Mouse (Mus musculus) G1E (cell line): ENCODE results near the gene Slc25a45. TPM values are rescaled to one million over a fixed set of nuclear protein-coding genes. Genes with fewer than 3 reads are reported as not detected.

Source experiments
- ATAC-seq: 2 replicates; pipeline ENCODE4 v1.8.0; 2016; ENCODE audit warnings: mild to moderate bottlenecking; ENCODE audit not compliant: insufficient number of reproducible peaks, poor library complexity, low FRiP score, severe bottlenecking; ENCODE audit errors: extremely low read depth
- DNase-seq: peaks from one replicate; pipeline ENCODE4 v3.0.0; 2012; ENCODE audit warnings: low spot score
- H3K27me3 ChIP-seq: 2 replicates; pipeline ENCODE4 v1.6.1; 2012; ENCODE audit warnings: mild to moderate bottlenecking, low read length, inconsistent platforms; ENCODE audit not compliant: insufficient read depth
- H3K36me3 ChIP-seq: replicated peaks from 2 replicates; pipeline ENCODE3; 2012; ENCODE audit warnings: mild to moderate bottlenecking, inconsistent platforms
- H3K4me1 ChIP-seq: 2 replicates; pipeline ENCODE4 v1.6.1; 2012; ENCODE audit warnings: low read depth, low read length, inconsistent platforms, mixed read lengths; ENCODE audit not compliant: insufficient read depth
- H3K4me3 ChIP-seq: 2 replicates; pipeline ENCODE4 v1.5.1; 2012; ENCODE audit warnings: low read depth, mild to moderate bottlenecking, inconsistent platforms, low read length, moderate library complexity, mixed read lengths
- H3K9me3 ChIP-seq: replicated peaks from 2 replicates; pipeline ENCODE4 v1.6.1; 2012; ENCODE audit warnings: inconsistent platforms
- CTCF ChIP-seq: IDR thresholded peaks from 2 replicates; pipeline ENCODE4 v1.5.1; 2012; ENCODE audit warnings: low read depth, low read length, inconsistent platforms, mixed read lengths
- GATA1 ChIP-seq: IDR thresholded peaks from 2 replicates; pipeline ENCODE4 v1.6.1; 2012; ENCODE audit warnings: borderline replicate concordance, low read length, inconsistent platforms, mixed read lengths
- GATA2 ChIP-seq: IDR thresholded peaks from 2 replicates; pipeline ENCODE4 v1.6.1; 2012; ENCODE audit warnings: low read depth, low read length, inconsistent platforms, borderline replicate concordance
- POLR2AphosphoS5 ChIP-seq: IDR thresholded peaks from 2 replicates; pipeline ENCODE4 v1.6.1; 2012; ENCODE audit warnings: low read depth, low read length, inconsistent platforms; ENCODE audit not compliant: insufficient replicate concordance
- TAL1 ChIP-seq: conservative IDR thresholded peaks from 2 replicates; pipeline ENCODE4 v1.6.1; 2012; ENCODE audit warnings: low read depth, low read length, inconsistent platforms, mixed read lengths
- polyA plus RNA-seq: library from polyadenylated mRNA; stranded (reverse); fragments of >175 nt; gene quantifications from 2 replicates; pipeline ENCODE4 v1.2.3, GENCODE M21; 2012
- total RNA-seq, 2 experiments: library from RNA; stranded (forward) in 1 of 2; stranded (reverse) in 1 of 2; fragments of 200-1000 nt in 1 of 2; fragments of >200 nt in 1 of 2; fragmentation: Nextera tagmentation in 1 of 2; gene quantifications; 2 replicates each; pipeline ENCODE4 v1.2.3; 2014 to 2017

The Slc25a45 gene
- total and polyA plus RNA-seq, 3 experiments, result 0.93 to 10.9 (median 3.5) TPM

DNA sequence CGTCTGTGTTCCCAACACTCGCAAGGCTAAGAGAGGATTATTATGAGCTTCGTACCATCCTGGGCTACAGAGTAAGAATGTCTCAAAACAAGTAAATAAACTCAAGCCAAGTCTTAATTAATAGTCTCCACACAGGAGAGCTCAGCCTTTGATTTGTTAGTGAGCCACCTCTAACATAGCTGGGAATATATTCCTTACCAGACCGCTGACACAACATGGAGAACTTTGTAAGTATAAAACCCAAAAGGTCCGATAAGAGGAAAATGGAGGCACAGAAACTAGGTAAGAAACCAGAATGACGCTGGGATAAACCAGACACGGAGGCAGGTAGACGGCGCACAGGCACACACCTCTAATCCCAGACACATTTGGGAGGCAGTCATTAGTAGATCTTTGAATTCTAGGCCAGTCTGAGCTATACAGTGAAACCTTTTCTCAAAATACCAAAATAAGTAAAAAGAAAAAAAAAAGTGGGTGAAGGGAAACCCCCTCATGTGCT, 36.7 kb upstream of the Slc25a45 start:
- Histone ChIP-seq H3K4me1 (peaks cover 75% of the 10 kb centered on the region), H3K9me3 (no peaks in the 10 kb centered on the region), H3K27me3 (no peaks in the 10 kb centered on the region), H3K36me3 (peaks cover 64% of the 10 kb centered on the region), H3K4me3 (no peak overlapping the region; the same call in 1 of the 2 replicates)
- DNase-seq, result no peak
- TF ChIP-seq TAL1 (no peak), POLR2AphosphoS5 (no peak), GATA2 (no peak), CTCF (no peak), GATA1 (no peak)
- ATAC-seq, result no peak

DNA sequence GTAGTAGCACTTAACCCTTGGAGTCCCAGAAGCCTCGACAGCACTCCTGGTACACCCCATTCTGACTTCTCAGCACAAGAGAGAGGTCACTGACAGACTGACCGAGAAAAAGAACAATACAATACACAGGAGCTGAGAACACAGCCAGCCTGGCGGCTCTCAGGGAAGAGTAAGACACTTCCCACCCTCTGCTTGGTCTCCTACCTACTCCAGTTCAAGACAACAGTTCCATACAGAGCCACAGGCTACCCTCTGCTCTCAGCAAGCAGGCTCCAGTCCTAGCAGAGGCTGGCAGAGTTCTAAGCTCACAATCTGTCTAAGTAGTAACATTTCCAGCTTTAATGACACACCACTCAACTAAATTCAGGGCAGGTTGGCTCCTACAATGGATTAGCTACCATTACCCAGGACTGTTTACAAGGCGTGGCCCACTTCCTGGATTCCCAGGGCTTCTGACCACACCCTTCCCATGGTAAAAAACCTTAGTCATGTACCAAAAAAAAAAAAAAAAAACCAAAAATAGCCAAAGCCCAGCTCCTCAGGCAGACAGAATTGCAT, 36.1 kb upstream of the Slc25a45 start:
- peaks cover 80% of the 10 kb centered on the region for H3K4me1 ChIP-seq

DNA sequence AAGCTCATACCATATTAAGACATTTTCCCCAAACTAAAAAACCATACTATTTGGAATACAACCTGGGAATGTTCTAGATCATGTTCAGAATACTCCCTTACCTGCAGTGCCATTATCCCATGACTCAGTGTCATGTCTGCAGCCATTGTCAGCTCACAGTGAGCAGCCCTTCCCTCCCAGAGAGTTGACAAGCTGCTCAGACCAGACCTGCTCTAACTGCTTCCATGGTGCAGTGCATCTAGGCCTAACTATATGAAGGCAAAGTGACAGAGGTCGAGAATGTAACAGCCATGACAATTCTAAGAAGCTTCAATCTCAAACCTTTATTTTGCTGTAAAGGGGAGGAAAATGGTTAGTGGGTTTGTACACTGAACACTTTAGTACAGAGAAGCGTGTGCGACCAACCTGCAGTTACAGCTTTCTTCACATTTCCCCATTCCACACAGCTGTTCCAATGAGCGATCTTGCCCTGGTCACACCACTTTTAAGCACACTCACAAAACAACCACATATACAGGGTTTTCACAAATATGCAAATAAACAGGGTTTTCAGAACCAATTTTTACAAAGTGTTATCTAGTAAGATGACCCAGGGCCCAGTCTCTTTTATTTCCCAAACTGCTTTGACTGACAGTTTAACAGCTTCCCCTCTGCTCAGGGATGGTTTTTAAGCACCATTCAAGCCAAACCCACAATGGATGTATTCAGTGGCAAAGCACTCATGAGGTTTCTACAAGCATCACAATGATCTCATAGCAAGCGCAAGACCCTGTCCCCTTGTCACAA, 35.4 kb upstream of the Slc25a45 start:
- H3K36me3 ChIP-seq, result peaks cover 53% of the 10 kb centered on the region
- H3K9me3 ChIP-seq, result no peaks in the 10 kb centered on the region
- peaks cover 83% of the 10 kb centered on the region for H3K4me1 ChIP-seq
- no peak for TF ChIP-seq POLR2AphosphoS5
- TF ChIP-seq CTCF, result no peak
- TF ChIP-seq GATA2, result no peak
- TF ChIP-seq GATA1, result no peak
- DNase-seq (no peak), ATAC-seq (no peak)
- H3K27me3 ChIP-seq, result no peaks in the 10 kb centered on the region
- H3K4me3 ChIP-seq, result peak overlapping the region; percentile 86; the same call in 1 of the 2 replicates

More for the DNA sequence above, 36.1 kb upstream of the Slc25a45 start:
- H3K36me3 ChIP-seq, result peaks cover 60% of the 10 kb centered on the region
- DNase-seq (no peak), ATAC-seq (no peak)
- 0 out of 2 replicates have a peak, but pooled peaks have one; percentile 90 for TF ChIP-seq POLR2AphosphoS5
- no peak for TF ChIP-seq CTCF
- no peak for TF ChIP-seq TAL1
- H3K9me3 ChIP-seq, result no peaks in the 10 kb centered on the region
- peak overlapping the region; percentile 54; the same call in 1 of the 2 replicates for H3K4me3 ChIP-seq
- H3K27me3 ChIP-seq, result no peaks in the 10 kb centered on the region

- Histone ChIP-seq H3K27me3 (no peaks in the 10 kb centered on the region), H3K4me3 (peak overlapping the region; percentile 86), H3K9me3 (no peaks in the 10 kb centered on the region), H3K4me1 (peaks cover 87% of the 10 kb centered on the region), H3K36me3 (peaks cover 47% of the 10 kb centered on the region)
- ATAC-seq (no peak), DNase-seq (no peak)
- TF ChIP-seq POLR2AphosphoS5, result peak; percentile 28
- TF ChIP-seq TAL1, result no peak
Observed at GRCm38 (mm10) chr19:5842785-5843730, 34.5 kb upstream of the Slc25a45 start.

GRCm38 (mm10) chr19:5843781-5844691, 33.6 kb upstream of the Slc25a45 start:
- Histone ChIP-seq H3K9me3 (no peaks in the 10 kb centered on the region), H3K36me3 (peaks cover 39% of the 10 kb centered on the region), H3K4me3 (peak overlapping the region; percentile 86), H3K4me1 (peaks cover 89% of the 10 kb centered on the region), H3K27me3 (no peaks in the 10 kb centered on the region)
- TF ChIP-seq POLR2AphosphoS5, result no peak; the same call in 1 of the 2 replicates
- no peak for TF ChIP-seq GATA2
- TF ChIP-seq TAL1, result no peak; the same call in 1 of the 2 replicates
- TF ChIP-seq CTCF, result no peak
- TF ChIP-seq GATA1, result no peak
- DNase-seq (no peak), ATAC-seq (no peak)
